Mouse (Mus musculus): ENCODE results near the gene Coa5.

Coa5 gene

GRCm38 (mm10) chr1:37429366-37430296, at the start of gene Coa5, which contains the start of gene Unc50:
Gene Coa5, minus strand, starts transcription at chr1:37430103.
Gene Unc50, plus strand, starts transcription at chr1:37430139.
- peak; percentile 97 for DNase-seq

GRCm38 (mm10) chr1:37479074-37479473, 49.2 kb upstream of the Coa5 start:
- no peak for DNase-seq

- no peak for DNase-seq
These were observed 48.5 kb upstream of the Coa5 start for GRCm38 (mm10) chr1:37478416-37478815.

GRCm38 (mm10) chr1:37477928-37478327, 48.0 kb upstream of the Coa5 start:
- no peak for DNase-seq

- no peak for DNase-seq
These were observed 47.3 kb upstream of the Coa5 start for GRCm38 (mm10) chr1:37477250-37477649.

- DNase-seq, result no peak
These were observed 45.4 kb upstream of the Coa5 start for GRCm38 (mm10) chr1:37475312-37475711.

GRCm38 (mm10) chr1:37474634-37475190, 44.8 kb upstream of the Coa5 start:
- DNase-seq, result no peak

- no peak for DNase-seq
These were observed 44.1 kb upstream of the Coa5 start for GRCm38 (mm10) chr1:37474046-37474445.

GRCm38 (mm10) chr1:37473251-37473650, 43.3 kb upstream of the Coa5 start:
- no peak for DNase-seq

- DNase-seq, result no peak
These were observed 41.6 kb upstream of the Coa5 start for GRCm38 (mm10) chr1:37471179-37472148.

GRCm38 (mm10) chr1:37469007-37469406, 39.1 kb upstream of the Coa5 start:
- no peak for DNase-seq

GRCm38 (mm10) chr1:37467806-37468205, 37.9 kb upstream of the Coa5 start:
- DNase-seq, result no peak

GRCm38 (mm10) chr1:37466322-37466995, 36.6 kb upstream of the Coa5 start:
- DNase-seq, result no peak

- DNase-seq, result no peak
These were observed 35.1 kb upstream of the Coa5 start for GRCm38 (mm10) chr1:37464878-37465452.

- no peak for DNase-seq
These were observed 27.6 kb upstream of the Coa5 start for GRCm38 (mm10) chr1:37457546-37457945.

- DNase-seq, result no peak
These were observed 21.4 kb upstream of the Coa5 start for GRCm38 (mm10) chr1:37451270-37451669.

GRCm38 (mm10) chr1:37448361-37449095, 18.6 kb upstream of the Coa5 start:
- DNase-seq, result peak; percentile 52

GRCm38 (mm10) chr1:37442848-37443835, 13.2 kb upstream of the Coa5 start:
- DNase-seq, result no peak

- no peak for DNase-seq
These were observed 6.5 kb upstream of the Coa5 start for GRCm38 (mm10) chr1:37436419-37436818.

GRCm38 (mm10) chr1:37430297-37430840, 466 bp upstream of the Coa5 start:
- peak; percentile 49 for DNase-seq

All from kidney, postnatal 14 days (tissue).